Mouse (Mus musculus) CD4-positive, CD25-positive, alpha-beta regulatory T cell, adult 2 months (primary cell): ENCODE data around the gene Ccdc90b.

Experiments used
- DNase-seq: peaks from one replicate; pipeline ENCODE4 v3.0.0-alpha.2; 2012; ENCODE audit warnings: low read depth, low spot score

Ccdc90b gene

DNA sequence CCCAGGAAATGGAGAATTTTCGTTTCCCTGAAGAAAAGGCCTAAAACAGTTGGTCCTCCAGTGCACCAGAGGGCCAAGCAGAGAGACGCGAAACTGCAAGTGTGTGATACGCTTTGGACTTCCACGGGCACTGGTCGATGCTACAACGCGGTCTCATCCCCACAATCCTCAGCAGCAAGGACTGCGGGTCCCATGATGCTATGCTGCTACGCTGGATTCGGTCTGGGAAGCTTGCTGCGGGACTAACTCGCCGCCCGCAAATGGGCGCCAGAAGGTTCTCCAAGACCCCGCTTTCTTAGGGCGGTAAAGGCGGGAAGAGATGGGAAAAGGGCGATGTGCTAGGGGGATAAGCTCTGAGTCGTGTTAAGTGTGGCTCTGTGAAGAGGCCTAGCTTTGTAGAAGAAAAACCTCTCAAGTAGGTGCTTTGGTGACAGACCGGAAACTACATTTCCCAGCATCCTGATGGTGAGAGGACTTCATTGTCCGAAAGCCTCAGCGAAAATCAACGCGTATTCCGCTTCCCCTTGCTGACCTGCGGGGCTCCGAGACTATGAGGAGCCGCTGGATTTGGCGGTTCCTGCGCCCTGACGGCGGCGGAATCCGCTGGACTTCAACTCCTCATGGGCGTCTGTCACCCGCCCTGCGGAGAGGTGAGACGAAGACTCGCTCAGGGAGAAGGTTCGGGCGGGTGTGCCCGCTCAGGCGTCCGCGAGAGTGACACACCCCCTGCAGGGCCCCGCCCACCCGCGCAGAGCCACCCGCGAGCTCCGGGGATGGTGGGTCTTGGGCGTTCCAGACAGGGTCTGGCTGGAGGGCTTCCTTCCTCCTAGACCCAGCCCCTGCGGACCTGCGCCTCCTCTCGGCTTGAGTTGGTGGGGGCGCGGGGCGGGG, at the start of gene Ccdc90b:
Gene Ccdc90b, plus strand, starts transcription at position 164 of the 891 bp plus-strand sequence.
- DNase-seq: peak; percentile 90

GRCm38 (mm10) chr7:92520397-92520796, 40.6 kb upstream of the Ccdc90b start:
- no peak for DNase-seq

DNA sequence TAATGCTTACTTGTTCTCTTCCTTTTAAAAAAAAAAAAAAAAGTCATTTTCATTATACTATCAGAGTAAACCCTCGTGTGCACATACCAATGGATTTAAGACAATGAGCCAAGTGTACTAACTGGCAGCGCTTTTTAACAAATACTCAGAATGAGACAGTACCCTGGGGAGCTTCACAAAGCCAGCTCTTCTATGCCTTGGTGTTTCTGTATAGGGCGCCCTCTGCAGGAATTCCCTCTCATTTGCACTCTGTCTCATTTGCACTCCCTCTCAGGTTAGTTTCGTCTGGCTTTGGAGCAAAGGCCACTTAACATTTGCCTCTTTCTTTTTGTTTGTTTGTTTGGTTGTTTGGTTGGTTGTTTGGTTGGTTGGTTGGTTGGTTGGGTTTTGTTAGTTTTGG, 40.1 kb upstream of the Ccdc90b start:
- peak; percentile 1 for DNase-seq

DNA sequence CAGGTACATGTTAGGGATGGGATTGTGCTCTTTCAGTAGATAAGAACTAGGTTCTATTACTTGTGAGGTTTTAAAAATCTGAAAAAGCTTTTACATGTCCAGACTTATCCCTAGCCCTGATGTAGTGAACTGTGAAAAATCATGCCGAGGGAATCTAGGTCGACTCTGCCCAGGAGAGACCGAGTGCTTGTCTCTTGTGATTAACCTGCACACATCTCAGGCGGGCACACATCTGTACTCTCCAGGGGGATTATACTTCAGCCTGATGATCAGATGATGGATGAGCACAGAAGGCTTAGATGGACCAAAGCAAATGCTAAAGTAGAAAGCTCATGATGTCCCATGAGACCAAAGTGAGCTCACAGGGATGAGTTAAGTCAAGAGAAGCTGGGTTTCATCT, 31.7 kb upstream of the Ccdc90b start:
- no peak for DNase-seq

DNA sequence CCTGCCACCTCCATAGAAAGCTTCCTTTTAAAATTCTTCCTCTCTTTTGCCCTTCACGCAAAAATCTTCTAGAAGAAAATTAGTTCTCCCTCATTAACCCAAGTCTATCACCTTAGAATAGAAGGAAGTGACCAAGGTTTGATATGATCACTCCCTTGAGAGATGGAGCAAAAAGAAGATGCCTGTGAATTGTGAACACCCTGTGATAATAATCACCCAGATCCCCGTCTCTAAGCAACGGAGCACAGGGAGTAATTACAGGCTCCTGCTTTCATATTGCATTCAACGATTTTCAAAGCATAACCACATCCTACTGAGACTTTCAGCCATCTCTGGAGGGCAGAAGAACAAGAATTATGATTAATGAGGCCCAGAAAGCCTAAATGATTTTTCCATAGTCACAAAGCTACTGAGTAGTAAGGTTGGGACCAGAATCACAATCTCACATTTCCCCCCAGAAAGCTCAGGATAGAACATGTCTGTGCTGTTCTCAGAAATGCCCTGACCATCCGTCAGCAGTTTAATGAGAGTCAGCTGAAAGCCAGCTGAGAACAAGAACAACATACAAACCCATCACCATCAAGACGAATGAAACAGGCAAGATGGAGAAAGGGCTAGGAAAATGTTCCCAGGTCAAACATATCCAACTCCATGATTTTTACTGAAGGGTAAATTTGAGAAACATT, 28.5 kb upstream of the Ccdc90b start:
- DNase-seq: no peak

DNA sequence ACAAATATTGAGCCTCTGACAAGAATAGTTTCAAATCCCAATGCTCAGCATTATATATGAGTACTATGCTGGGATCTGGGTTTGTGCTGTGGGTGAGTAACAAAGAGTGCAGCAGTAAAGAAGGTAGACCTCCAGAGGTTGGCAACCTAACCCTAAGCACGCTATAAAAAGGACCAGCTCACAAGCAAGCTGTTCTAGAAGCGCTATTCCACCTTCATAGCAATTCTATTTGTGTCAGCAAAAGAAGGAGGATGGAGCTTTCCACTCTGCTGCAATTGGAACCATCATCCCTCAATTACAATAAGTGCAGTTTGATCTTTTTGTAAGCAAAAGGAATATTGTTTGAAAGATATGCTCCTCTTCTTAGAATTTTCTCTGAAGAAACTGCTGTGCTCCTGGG, 14.2 kb upstream of the Ccdc90b start:
- DNase-seq: no peak

- DNase-seq: no peak
These were observed 10.5 kb upstream of the Ccdc90b start for GRCm38 (mm10) chr7:92550248-92550989.

GRCm38 (mm10) chr7:92550990-92551392, 10.0 kb upstream of the Ccdc90b start:
- DNase-seq: peak; percentile 44

DNA sequence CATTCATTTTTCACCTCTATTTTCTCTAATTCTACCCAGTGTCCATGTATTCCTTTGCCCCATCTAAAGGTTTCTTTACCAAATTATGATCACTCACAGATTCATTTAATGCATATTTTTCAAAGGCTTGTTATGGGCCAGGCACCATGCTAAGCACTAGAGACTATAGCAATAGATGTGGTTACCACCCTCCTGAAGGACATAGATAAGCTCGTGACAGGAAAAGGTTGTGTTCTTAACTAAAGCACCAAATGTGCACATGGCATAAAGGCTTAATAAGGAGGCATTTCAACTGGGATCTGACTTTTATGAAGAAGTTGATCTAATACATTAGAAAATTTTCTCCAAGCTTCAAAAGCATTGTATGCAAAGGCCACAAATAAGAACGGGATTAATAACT, 2.2 kb upstream of the Ccdc90b start:
- DNase-seq: no peak

DNA sequence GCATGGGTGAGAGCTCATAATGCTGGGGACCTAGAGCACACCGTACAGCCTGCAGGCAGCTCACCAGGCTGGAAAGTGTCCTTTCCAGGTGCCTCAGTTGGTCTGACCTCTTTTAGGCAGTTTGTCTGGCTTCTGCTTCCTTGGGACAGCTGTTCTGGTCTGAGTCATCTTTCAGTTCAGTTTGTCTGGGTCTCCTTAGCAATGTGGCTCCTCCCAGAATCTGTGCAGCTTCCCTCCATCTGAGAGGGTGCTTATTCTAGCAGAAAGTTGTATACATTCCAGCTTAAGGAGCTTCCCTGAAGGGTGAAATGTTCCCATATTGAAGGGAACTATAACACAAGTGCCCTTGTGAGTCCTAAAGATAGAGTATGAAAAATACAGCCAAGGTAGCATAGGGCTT, 5.8 kb downstream of the Ccdc90b start:
- DNase-seq: no peak

- DNase-seq: no peak
These were observed 19.7 kb downstream of the Ccdc90b start for GRCm38 (mm10) chr7:92580491-92581207.

GRCm38 (mm10) chr7:92583567-92583966, 22.6 kb downstream of the Ccdc90b start:
- no peak for DNase-seq

DNA sequence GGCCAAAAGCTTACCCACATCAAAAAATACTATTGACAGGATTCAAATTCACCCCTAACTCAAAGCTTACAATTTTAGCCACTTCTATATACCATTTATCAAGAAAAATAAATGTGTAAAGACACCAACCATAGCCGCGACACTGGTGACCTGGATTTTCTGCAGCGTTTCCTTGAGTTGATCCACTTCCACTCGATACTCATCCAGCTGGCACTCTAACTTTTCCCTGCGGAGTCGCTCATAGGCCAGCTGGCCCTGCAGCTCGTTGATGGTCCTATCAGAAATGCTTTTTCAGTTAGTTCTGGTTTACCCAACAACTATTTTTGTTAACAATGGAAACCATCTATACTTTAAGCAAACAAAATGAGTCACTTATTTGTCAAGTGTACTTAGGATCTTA, 29.0 kb downstream of the Ccdc90b start:
- no peak for DNase-seq

DNA sequence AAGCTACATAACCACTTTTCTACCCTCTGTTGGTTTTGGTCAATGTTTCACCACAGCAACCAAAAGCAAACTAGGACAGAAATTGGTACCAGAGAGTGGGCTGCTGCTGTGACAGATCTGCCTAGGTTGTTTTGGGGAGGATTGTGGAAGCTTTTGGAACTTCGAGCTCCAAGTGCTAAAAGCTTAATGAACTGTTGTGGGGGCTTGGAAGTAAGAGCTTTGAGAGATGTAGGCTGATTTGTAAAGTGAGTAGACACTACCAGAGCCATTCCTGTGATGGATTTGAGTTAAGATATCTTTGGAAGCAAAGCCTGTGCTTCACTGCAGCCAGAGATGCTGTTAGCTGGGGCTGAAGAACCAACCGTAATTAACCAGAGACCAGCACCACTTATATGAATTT, 29.9 kb downstream of the Ccdc90b start:
- no peak for DNase-seq

GRCm38 (mm10) chr7:92604961-92605360, 44.0 kb downstream of the Ccdc90b start:
- DNase-seq: no peak

GRCm38 (mm10) chr7:92610830-92611229, 49.9 kb downstream of the Ccdc90b start:
- no peak for DNase-seq

DNA sequence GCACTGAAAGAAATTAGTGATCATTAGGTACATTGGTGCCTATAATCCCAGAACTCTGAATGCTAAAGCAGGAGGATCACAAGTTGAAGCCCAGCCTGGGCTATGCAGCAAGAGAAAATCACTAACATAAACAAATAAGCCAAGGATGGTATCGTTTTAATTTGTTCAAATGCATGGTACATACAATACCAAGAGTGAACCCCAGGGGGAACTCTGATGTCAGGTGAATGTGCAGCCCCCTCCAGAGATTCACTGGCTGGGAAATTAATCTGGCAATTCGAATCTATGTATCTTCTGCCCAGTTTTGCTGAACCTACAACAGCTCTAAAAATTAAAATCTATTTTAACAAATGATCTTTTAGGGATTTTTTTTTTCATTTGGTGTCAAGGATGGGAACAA, 63.5 kb downstream of the Ccdc90b start:
- DNase-seq: peak; percentile 48

GRCm38 (mm10) chr7:92630167-92630566, 69.2 kb downstream of the Ccdc90b start:
- DNase-seq: peak; percentile 39
